Mouse (Mus musculus): ENCODE data around the gene Cdc6. TPM values are rescaled to one million over a fixed set of nuclear protein-coding genes. Genes with fewer than 3 reads are reported as not detected.
"Not testable (repeated sequence)": the region's sequence is repeated elsewhere in the genome, so short reads cannot be mapped to it uniquely, and the experiment has no call there.

Gene Cdc6
- total RNA-seq, 2 experiments from 2014 or later = 43.5 to 47.8 TPM

- ATAC-seq (replicated peaks; ENCODE audit: poor library complexity, severe bottlenecking) = no peak
These were observed 22.6 kb downstream of the Cdc6 start for GRCm38 (mm10) chr11:98930127-98930601.

- ATAC-seq (replicated peaks; ENCODE audit: poor library complexity, severe bottlenecking) = peak; percentile 8; the same call in 1 of the 2 replicates
These were observed 23.3 kb downstream of the Cdc6 start for GRCm38 (mm10) chr11:98930773-98931512.

- ATAC-seq (replicated peaks; ENCODE audit: poor library complexity, severe bottlenecking) = no peak
These were observed 24.1 kb downstream of the Cdc6 start for GRCm38 (mm10) chr11:98931513-98932292.

- ATAC-seq (replicated peaks; ENCODE audit: poor library complexity, severe bottlenecking) = no peak
These were observed 24.9 kb downstream of the Cdc6 start for GRCm38 (mm10) chr11:98932293-98933091.

- ATAC-seq (replicated peaks; ENCODE audit: poor library complexity, severe bottlenecking) = peak; percentile 41
These were observed 25.6 kb downstream of the Cdc6 start for GRCm38 (mm10) chr11:98933151-98933550.

GRCm38 (mm10) chr11:98933847-98934246, 26.2 kb downstream of the Cdc6 start:
- not testable (repeated sequence) for ATAC-seq (replicated peaks; ENCODE audit: poor library complexity, severe bottlenecking)

- ATAC-seq (replicated peaks; ENCODE audit: poor library complexity, severe bottlenecking) = no peak
These were observed 26.8 kb downstream of the Cdc6 start for GRCm38 (mm10) chr11:98934367-98934766.

- ATAC-seq (replicated peaks; ENCODE audit: poor library complexity, severe bottlenecking) = no peak
These were observed 27.5 kb downstream of the Cdc6 start for GRCm38 (mm10) chr11:98935123-98935522.

GRCm38 (mm10) chr11:98936170-98936569, 28.6 kb downstream of the Cdc6 start:
- no peak for ATAC-seq (replicated peaks; ENCODE audit: poor library complexity, severe bottlenecking)

- no peak for ATAC-seq (replicated peaks; ENCODE audit: poor library complexity, severe bottlenecking)
These were observed 29.2 kb downstream of the Cdc6 start for GRCm38 (mm10) chr11:98936606-98937409.

- ATAC-seq (replicated peaks; ENCODE audit: poor library complexity, severe bottlenecking) = peak; percentile 27
These were observed 29.9 kb downstream of the Cdc6 start for GRCm38 (mm10) chr11:98937410-98937913.

- ATAC-seq (replicated peaks; ENCODE audit: poor library complexity, severe bottlenecking) = no peak
These were observed 30.5 kb downstream of the Cdc6 start for GRCm38 (mm10) chr11:98937914-98938694.

GRCm38 (mm10) chr11:98938701-98939083, 31.1 kb downstream of the Cdc6 start:
- no peak for ATAC-seq (replicated peaks; ENCODE audit: poor library complexity, severe bottlenecking)

GRCm38 (mm10) chr11:98939084-98939952, 31.7 kb downstream of the Cdc6 start:
- ATAC-seq (replicated peaks; ENCODE audit: poor library complexity, severe bottlenecking) = 0 out of 2 replicates have a peak, but pooled peaks have one; percentile 4

GRCm38 (mm10) chr11:98939953-98940641, 32.5 kb downstream of the Cdc6 start:
- peak; percentile 14 for ATAC-seq (replicated peaks; ENCODE audit: poor library complexity, severe bottlenecking)

- no peak for ATAC-seq (replicated peaks; ENCODE audit: poor library complexity, severe bottlenecking)
These were observed 33.2 kb downstream of the Cdc6 start for GRCm38 (mm10) chr11:98940776-98941175.

- ATAC-seq (replicated peaks; ENCODE audit: poor library complexity, severe bottlenecking) = no peak
These were observed 33.8 kb downstream of the Cdc6 start for GRCm38 (mm10) chr11:98941341-98941825.
